Mouse (Mus musculus) ovary, postnatal 14 days (tissue): ENCODE data around the gene Tor4a.

Experiments used
- DNase-seq: peaks from one replicate; pipeline ENCODE4 v3.0.0; 2022; ENCODE audit warnings: low spot score

Gene Tor4a

DNA sequence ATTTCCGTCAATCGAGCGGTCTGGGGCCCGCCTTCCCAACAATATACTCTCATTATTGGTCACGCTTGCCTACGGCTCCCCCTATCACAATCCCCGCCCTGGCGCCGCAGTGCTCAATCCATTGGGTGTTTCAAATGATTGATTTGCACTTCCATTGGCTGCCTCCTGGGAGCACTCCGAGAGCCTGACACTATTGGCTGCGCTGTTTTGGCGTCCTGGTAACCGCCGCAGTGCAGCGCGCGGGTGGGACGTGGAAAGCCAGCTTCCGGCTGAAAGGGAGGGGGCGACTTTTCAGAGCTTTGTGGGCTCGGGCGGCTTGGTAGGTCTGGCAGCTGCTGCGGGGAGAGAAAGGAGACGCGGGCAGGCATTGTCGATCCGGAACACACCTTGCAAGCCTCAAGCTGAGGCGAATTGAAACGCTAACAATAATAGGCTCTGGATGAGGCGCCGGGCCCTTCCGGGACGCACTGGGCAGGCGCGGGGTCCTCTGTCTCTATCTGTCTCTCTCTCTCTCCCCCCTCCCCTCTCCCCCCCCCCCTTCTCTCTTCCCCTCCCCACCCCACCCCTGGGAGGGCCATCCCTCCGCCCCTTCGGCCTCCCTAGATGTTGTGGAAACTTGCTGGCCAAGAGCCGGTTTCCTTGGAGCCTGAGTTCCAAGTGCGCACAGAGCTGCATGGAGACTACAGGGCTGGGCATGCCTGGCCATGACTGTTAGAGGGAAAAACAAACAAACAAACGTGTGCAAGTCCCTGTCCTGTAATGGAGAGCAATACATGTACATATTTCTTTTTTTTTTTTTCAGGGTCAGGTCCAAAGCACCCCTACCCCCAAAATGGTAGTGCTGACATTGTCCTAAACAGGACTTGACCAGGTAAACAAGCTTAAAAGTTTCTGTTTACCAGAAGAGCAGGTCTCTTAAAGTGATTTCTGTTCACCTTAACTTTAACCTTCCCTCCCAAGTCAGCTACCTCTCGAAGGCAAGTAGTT lies 28.4 kb upstream of the Tor4a start:
- DNase-seq = peak; percentile 92

DNA sequence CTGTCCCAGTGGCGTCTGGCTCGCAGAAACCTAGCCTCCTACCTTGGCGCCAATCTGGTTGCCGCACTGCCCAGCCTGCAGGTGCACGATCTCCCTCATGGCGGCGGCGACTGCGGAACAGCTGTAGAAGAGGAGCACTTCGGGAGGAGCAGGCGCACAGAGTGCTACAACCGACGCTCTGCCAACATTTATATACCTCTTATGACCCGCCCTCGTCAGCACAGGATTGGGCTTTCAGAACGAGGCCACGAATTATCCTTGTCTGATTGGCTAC lies 27.7 kb upstream of the Tor4a start, which contains the start of gene Tubb4b:
Gene Tubb4b (minus strand): TSS at position 211 of the 274 bp plus-strand sequence.
- DNase-seq = no peak

DNA sequence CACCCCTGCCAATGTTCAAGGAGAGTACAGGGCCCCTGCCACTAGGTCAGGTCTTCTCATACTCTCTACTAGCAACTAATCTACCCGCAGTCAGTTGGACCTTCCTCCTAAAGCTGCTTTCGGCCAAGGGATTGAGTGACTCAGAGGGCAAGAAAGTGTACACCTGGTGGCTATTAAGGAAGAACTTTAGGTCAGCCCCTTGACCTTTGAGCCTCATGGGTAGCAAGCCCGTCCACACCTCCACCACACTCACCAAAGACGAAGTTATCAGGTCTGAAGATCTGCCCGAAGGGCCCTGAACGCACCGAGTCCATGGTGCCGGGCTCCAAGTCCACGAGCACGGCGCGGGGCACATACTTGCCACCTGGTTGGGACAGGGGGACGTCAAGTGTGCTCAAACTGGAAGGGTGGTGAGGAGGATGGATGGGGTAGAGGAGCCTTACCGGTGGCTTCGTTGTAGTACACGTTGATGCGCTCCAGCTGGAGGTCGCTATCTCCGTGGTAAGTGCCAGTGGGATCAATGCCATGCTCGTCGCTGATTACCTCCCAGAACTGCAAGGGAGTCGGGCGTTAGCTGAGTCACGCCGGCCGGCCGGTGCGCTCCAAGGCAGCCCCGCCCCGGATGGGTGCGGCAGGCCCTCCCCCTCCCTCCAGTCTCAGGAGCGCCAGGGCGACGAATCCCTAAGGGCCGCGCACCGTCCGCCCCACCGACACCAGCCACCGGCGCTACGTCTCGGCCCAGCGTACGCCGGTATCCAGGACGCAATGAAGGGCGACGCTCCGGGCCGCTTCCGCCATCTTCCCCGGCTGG lies 27.2 kb upstream of the Tor4a start:
- DNase-seq = peak; percentile 57

DNA sequence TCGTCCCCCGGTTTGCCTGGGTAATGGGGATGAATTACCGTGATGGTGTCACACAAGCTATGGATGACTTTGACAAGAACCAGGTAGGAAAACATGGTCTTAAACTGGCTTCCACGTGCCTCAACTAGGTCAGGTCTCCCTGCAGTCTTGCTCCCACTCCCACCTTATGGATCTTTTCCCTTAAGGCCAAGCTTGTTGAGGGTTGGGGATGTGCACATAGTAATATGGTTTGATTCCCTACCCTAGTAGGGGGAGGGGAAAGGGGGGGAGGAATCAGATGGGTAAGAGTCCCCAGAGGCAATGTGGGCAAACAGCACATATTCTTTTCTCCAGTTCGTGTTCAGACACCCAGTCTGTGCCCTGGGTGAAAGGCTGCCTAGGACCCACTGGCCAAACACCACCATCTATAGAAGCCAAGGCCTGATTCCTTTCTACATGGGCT lies 24.7 kb upstream of the Tor4a start:
- no peak for DNase-seq

DNA sequence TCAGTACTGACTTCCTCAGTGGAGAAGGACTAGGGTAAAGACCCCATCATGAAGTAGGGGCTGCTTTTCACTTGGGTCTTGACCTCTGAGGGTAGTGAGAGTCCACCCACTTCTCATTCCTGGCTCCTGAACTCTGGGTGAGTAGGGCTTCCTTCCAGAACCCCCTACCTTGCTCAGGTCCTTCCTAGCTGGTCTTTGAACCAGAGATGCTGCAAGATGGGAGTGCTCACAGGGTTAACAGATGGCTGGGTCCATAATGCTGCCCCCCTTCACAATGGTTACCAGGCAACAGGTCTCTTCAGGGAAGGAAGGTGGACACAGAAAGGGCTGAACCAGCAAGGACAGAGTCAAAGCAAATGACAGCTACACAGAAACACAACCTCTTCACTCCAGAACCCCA lies 21.8 kb upstream of the Tor4a start, which contains the start of gene Fam166a:
Gene Fam166a (plus strand): TSS at position 301 of the 400 bp plus-strand sequence.
- no peak for DNase-seq

DNA sequence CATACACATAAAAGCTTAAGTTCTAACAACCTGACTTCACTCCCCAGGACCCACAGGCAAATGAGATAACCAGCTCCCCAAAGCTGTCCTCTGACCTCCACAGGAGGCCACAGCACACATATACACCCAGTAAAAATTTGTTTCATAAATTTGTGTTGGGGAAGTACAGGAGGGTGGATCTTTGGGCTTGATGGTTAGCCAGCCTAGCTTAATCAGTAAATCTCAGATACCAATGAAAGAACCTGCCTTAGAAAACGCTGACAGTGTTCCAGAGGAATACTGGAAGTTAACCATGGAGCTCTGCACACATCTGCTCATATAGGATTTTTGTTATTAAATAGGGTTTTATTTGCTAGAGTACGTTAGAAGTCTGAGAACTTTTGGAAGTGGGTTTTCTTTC lies 21.0 kb upstream of the Tor4a start:
- no peak for DNase-seq

DNA sequence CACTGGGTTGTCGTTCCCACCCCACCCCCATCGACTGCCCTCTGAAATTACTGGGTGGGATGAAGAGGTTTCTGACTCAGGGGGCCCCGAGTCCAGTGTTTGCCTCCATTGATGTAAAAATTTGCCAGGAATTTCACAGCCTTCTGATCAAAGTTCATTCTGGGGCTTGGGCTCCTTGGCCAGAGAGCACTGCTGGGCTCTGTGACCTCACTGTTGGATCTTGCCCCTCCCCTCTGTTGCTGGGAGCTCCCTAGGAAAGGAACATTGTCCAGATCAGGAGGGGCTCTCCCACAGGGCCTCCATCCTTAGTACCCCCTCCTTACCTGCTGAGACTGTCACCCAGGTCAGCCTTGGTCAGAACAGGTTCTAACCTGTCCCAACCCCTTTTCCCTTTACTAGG lies 17.8 kb upstream of the Tor4a start, which contains the start of gene Stpg3:
Gene Stpg3 (minus strand): TSS at position 194 of the 400 bp plus-strand sequence.
- no peak for DNase-seq

DNA sequence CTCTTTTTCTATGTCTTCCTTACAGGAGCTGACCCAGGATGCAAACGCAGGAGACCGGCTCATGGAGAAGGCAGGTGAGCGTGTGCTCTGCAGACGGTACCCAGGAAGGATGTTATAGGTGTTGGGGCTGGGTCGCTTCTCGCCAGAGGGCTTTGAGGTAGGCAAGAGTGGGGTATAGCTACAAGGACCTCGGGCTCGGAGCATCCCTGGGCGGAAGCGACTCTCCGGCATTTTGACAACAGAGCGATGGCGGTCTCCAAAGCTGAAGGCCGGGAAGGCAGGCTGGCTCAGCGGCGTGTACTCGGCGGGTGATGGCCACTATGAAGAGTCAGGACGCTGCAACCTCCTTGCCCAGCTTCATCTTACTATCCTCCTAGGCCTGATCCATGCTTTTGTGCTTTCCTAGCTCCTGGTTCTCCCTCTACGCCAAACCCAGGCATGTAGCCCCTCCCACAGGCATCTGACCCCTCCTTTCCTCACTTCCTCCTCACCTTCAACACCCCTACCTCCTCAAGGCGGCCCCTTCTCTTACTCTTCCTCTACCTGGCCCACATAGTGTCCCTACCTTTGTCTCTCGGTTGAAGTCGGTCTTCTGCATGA lies 16.7 kb upstream of the Tor4a start:
- no peak for DNase-seq

DNA sequence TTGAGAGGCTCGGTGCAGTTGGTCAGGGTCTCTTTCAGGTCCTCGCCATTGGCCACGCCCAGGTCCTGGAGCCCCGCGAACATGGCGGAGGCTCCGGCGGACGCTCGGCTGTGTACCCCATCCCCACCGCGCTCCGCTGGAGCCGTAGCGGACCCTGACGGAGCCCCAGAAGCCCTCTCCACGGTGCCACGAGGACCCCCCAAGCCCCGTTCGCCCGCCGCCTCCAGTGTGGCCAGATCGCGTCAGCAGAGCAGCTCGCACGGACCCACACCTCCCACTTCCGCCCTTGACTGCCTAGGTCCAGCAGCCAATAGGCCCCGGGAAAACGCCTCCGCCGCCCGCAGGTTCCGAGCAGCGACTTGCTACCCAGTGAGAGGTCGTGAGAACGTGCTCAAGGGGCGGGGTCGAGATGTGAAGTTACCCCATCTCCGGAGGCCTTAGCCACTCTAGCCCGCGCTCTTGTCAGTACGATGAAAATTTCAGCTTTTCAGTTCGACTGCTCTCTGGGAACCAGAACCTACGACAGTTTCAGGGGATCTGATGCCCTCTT lies 14.5 kb upstream of the Tor4a start, which contains the start of gene Nelfb:
Gene Nelfb (minus strand): TSS at position 369 of the 550 bp plus-strand sequence.
- DNase-seq = peak; percentile 90

DNA sequence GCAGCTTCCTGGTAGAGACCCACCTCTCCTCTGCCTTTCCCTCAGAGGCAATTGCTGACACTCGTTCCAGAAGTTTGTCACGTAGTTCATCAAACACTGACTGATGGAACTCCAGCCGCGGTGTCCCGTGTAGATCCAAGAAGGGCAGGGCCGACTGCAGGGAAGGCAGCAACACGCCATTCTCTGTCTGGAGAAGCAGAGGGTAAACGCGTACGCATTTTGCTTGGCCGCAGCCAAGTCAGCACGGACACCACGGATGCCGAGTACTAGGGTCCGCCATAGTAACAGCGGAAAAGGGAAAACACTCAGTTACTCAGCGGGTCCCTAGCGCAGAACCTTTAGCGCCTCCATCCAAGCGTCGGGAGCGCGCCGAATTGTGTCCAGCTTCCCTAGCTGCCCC lies 14.0 kb upstream of the Tor4a start:
- no peak for DNase-seq

DNA sequence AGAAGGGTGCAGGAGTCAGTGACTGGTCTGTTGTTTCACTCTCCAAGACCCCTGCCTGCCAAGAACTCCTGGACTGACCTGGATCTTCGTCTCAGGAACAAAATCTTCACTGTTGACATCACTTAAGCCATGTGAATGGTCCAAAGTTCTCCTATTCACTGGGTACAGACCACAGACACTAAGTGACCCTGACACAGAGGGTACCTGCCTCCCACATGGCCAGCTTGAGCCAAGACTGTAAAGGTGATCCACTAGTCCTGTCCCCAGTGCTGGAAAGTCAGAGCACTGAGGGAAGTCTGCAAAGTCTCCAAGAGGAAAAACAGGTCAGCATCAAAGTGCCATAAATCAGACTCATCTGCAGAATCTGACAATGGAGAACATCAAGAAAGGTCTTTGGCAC lies 10.9 kb upstream of the Tor4a start:
- DNase-seq = no peak

DNA sequence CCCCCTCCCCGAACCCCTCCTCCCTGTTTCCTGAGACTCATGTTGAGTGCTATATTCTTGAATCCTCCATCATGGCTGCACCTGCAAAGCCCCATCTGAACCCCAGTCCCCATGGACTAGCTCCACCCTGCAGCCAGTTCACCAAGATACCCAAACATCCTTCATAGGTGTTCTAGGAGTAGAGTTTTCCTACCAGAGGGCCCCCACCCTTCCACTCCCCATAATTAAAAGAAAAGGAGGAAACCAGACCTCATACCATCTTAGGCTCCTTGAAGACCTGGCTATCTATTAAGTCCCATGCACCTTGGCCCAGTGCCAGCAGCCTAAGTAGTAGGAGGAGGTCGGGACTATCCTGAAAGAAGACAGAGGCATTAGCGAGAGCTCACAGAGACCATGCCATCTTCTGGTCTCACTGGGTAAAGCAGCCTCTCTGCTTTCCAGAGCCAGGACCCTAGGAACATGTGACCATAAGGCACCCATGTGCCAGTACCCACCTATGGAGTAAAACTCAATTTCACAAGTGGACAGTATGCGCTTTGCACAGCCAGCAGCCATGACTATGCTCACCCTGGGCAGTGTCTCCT lies 7.0 kb upstream of the Tor4a start:
- no peak for DNase-seq

DNA sequence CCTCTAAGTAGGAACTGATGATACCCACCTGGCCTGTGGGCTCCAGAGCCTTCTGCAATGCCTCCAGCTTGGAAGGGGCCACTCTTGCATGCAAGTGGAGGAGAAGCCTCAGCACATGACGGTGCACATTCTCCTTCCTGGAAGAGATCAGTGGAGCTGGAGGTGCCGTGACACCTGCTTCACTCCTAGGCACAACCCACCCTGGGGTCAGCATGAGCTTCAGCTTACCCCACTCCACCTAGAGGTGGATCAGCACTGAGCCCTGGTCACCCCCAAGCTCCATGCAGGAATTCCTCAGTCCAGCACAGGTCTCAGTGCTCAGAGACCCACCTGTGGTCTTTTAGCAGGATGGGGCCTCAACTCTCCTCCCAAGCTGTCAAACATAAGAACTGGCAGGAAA lies 3.9 kb upstream of the Tor4a start:
- no peak for DNase-seq

DNA sequence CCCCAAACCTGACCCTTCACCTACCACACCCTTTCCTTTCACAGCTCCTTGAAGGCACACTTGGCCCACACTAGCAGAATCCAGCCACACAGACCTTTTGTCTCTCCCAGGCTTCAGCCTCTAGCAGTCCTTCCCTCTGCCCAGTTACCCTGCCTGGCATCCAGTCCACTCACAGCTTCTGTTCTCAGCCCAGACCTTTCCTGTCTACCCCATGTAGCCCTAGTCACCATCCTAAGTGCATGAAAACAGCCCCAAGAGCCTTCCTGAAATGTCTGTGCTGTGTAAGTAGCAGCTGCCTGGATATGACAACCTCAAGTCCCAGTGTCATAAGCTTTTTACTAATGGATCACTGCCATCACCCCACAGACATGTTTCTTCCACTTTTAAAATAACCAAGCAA lies 1.3 kb upstream of the Tor4a start:
- no peak for DNase-seq

DNA sequence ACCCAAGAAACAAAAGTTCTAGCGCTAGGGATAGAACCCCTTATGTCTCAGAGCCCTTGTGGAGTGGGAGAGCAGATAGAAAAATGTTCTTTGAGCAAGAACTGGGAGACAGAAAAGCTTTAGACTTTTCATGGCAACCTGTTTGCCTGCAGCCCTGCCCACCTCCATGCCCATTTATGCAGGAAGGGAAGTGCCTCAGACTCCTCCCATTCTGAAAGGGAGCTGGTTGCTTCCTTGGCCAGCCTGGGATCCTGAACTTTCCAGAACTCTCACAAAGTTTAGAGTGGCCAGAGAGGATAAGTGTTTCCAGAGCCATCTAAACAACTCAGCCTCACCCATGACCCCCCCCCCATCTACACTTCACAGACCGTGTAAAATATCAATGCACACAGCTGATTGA lies 505 bp upstream of the Tor4a start:
- no peak for DNase-seq

DNA sequence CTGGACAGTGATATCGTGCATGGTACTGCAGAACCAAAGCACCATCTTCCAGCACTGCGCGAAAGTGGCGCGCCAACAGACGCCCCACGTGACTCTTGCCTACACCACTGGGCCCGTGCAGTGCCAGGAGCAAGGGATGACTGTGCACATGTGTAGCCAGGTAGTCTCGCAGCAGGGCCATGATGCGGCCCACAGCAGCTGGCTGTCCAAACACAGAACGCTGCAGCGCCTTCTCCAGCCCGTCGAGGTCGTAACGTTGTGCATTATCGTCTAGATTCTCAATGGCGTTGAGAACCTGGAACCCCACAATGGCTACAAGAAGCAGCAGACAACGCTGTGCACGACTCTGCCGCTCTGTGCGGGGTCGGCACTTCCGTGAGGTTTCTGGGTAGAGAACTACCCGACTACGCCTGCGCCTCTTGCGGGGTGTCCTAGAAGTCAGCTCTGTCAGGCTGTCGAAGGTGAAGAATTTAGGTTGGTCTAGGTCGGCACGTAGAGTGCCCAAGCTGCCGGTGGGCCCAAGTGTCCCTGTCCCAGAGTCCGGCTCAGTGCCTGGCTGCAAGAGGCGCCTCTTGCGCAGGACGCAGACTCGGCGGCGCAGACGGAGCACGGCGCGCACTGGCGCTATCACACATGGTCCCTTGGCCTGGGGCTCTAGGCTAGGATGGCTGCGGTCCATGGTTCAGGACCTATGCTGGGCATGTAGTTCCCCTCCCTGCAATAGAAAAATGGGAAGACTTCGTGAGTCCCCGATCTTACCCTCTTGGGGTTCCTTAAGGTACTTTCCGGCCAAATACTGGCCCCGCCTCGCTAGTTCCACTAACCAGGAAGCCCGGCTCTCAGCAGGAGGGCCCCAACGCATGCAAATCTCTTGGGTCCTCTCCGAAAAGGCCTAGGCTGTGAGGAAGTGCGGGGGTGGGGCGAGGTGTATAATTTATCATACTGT lies 1.2 kb downstream of the Tor4a start:
- DNase-seq = no peak

DNA sequence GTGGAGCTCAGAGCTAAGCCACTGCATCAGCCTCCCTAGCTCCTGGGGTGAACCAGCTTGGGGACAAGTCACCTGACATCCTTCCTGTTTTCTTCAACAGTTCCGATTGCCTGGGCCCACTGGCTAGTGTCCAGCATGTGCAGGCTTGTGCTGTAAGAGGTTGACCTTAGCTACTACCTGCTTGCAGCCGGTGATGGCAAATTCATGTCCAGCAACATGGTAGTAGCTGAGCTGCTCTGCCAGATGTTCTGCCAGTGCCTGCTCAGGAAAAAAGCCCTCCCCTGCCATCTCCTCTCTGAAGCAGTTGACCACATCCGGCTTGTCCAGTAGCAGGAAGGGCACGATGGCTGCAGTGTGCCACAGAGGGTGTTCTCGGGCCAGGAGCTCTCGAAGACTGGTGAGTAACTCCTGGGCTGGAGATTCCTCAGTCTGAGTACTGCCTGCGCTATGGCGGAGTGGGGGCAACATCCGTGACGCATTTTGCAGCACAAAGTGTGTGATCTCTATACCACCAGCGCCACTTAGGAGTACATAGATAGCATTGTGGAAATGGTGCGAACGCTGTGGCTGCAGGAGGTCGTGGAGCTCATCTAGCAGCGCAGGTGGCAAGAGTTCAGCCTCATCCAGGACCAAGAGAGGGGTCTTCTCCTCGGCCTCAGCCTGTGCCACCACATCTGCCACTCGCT lies 2.1 kb downstream of the Tor4a start:
- no peak for DNase-seq

DNA sequence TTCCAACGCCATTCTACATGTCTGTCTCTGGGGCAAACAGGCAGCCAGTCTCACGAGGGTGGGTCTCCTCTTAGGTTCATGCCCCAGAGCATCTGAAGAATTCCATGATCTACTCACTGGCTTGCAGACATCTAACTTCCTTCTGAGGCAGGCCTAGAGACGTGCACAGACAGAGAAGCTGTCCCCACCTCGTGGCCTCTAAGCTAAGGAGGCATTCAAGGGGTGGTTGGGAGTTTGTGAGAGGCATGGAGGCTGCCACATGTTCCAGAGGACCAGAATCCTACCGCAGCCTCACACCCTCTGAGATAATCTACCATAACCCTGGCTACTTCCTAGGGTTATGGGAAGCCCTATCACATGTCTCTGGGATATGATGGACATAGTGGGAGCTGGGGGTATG lies 2.7 kb downstream of the Tor4a start:
- no peak for DNase-seq

DNA sequence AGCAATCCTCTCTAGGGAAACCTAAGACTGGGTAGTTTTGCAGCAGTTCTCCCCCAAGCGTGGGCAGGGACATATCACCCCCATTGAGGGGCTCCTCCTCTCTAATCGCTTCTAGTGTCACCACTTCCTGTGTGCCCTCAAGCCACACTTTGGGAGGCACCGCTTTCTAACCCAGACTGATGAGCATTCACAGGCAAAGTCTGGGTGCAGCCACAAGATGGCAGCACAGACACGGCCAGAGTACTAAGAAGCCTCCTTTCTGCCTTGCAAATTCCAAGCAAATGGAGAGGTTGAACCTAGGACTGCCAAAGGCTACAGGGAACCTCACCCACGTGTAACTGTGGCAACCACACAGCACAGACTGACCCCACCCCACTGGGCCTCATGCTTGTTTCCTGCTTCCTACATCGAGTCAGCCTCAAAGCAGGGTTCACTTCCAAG lies 3.3 kb downstream of the Tor4a start:
- peak; percentile 71 for DNase-seq

DNA sequence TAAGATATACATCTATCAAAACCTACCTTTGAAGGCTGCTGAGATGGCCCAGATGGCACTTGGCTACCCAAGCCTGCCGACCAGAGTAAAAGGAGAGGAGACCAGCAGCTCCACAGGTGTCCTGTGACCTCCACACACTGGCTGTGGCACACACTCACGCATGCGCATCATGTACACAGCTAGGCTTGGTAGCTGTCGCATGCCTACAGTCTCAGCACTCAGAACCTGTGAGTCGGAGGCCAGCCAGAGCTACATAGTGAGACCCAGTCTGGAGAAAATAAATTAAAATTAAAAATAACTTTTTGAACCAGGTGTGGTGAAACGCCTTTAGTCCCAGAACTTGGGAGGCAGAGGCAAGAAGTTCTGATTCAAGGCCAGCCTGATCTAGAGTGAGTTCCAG lies 8.8 kb downstream of the Tor4a start:
- no peak for DNase-seq
